Comparison of ENCODE assay signal across 8 mouse cellular contexts in genomic region chr2:180207840-180208239, GRCm38 (mm10). TPM values are rescaled to one million over a fixed set of nuclear protein-coding genes. Genes with fewer than 3 reads are reported as not detected.
DNase-seq lines count a peak whose midpoint lies in the region; ATAC-seq and TF ChIP-seq lines count a peak whose summit lies in the region.

No protein-coding gene starts in this region.

- no peak overlapping the region for H3K4me3 ChIP-seq in cortical plate, adult 2 months (ENCODE audit: insufficient read depth, low read length)
- no peak overlapping the region for H3K4me3 ChIP-seq in liver, embryonic 13.5 days (replicated peaks)
- no peak overlapping the region for H3K4me3 ChIP-seq in stomach, embryonic 15.5 days (replicated peaks)

- intact Hi-C loops in heart, postnatal 10 days (cut with DNase I), result loop anchor here (1.0 to 2.0 kb wide), 2 partner anchors 19 to 43 kb away; no protein-coding TSS in a partner anchor

- 59% methylated on average over 7 of the region's 7 CpGs for WGBS in liver, embryonic 13.5 days (ENCODE audit: insufficient replicate concordance)
- WGBS in stomach, embryonic 15.5 days, result 64% methylated on average over 7 of the region's 7 CpGs

- peak; percentile 34; the same call in 1 of the 2 replicates for TF ChIP-seq CTCF in cortical plate, adult 2 months (IDR thresholded peaks at IDR 0.05; ENCODE audit: extremely low read depth, insufficient read depth, low read length)

- no peak overlapping the region for H3K27ac ChIP-seq in cortical plate, adult 2 months (ENCODE audit: insufficient read depth, low read length)
- H3K27ac ChIP-seq in liver, embryonic 13.5 days, result no peak overlapping the region
- 0 out of 2 replicates have a peak overlapping the region, but pooled peaks have one; percentile 8 for H3K27ac ChIP-seq in stomach, embryonic 15.5 days

- DNase-seq in CD4-positive, CD25-positive, alpha-beta regulatory T cell, adult 2 months (ENCODE audit: low read depth, low spot score), result peak; percentile 53
- peak; percentile 68 for DNase-seq in 416B (ENCODE audit: low read depth)
- peak; percentile 80 for DNase-seq in heart, postnatal 10 days
- no peak for DNase-seq in liver, embryonic 13.5 days
- DNase-seq in right cerebral cortex, adult 2 months (ENCODE audit: low spot score in 2 of 2), result no peak

- no peak for TF ChIP-seq POLR2A in cortical plate, adult 2 months (IDR thresholded peaks at IDR 0.05; ENCODE audit: extremely low read depth, insufficient read depth, low read length)

- H3K4me1 ChIP-seq in cortical plate, adult 2 months (ENCODE audit: control insufficient read depth, insufficient read depth, low read length), result no peaks in the 10 kb centered on the region
- no peaks in the 10 kb centered on the region for H3K4me1 ChIP-seq in liver, embryonic 13.5 days (replicated peaks)
- no peaks in the 10 kb centered on the region for H3K4me1 ChIP-seq in stomach, embryonic 15.5 days

- H3K4me2 ChIP-seq in liver, embryonic 13.5 days, result no peak overlapping the region
- no peak overlapping the region for H3K4me2 ChIP-seq in stomach, embryonic 15.5 days

- no peak for ATAC-seq in CD4-positive, CD25-positive, alpha-beta regulatory T cell, adult 4 months
- peak; percentile 54; the same call in 1 of the 2 replicates for ATAC-seq in liver, embryonic 13.5 days (ENCODE audit: low read depth)
- peak; percentile 13; the same call in 1 of the 2 replicates for ATAC-seq in stomach, embryonic 15.5 days (ENCODE audit: insufficient read depth, low FRiP score, low read depth)

- H3K27me3 ChIP-seq in liver, embryonic 13.5 days, result no peaks in the 10 kb centered on the region
- no peaks in the 10 kb centered on the region for H3K27me3 ChIP-seq in stomach, embryonic 15.5 days (replicated peaks)

- no peaks in the 10 kb centered on the region for H3K36me3 ChIP-seq in liver, embryonic 13.5 days
- peaks cover 9% of the 10 kb centered on the region; the same call in 1 of the 2 replicates for H3K36me3 ChIP-seq in stomach, embryonic 15.5 days

- H3K9ac ChIP-seq in liver, embryonic 13.5 days, result no peak overlapping the region
- no peak overlapping the region for H3K9ac ChIP-seq in stomach, embryonic 15.5 days

- H3K9me3 ChIP-seq in liver, embryonic 13.5 days (replicated peaks), result 0 out of 2 replicates have a peak, but pooled peaks cover 3% of the 10 kb centered on the region
- no peaks in the 10 kb centered on the region for H3K9me3 ChIP-seq in stomach, embryonic 15.5 days

RNA-seq across cellular contexts. Expression of gene Lama5, which starts 17.8 kb away (rescaled TPM):
- polyA plus RNA-seq in CD4-positive, CD25-positive, alpha-beta regulatory T cell, adult 4 months (2017; shearing (Covaris generic)), result 1 to 10 TPM in 1 of 2 experiments, under 1 TPM in 1; 0.30 to 1.4 TPM
- 6.0 and 6.2 TPM in 2 replicates for polyA plus RNA-seq in cortical plate, adult 2 months (2012; rRNA removed)
- 10 to 100 TPM; 44.6 to 46.5 TPM for total RNA-seq in heart, postnatal 10 days (2021)
- polyA plus RNA-seq in liver, embryonic 13.5 days (2015; fragmentation: Nextera tagmentation; extraction: Ambion mirVana), result 1.5 and 1.9 TPM in 2 replicates
- 45.6 and 47.5 TPM in 2 replicates for polyA plus RNA-seq in stomach, embryonic 15.5 days (2015; fragmentation: Nextera tagmentation; extraction: Ambion mirVana)

RNA-seq across cellular contexts. Expression of gene Adrm1, which starts 36.6 kb away (rescaled TPM):
- 100 to 1,000 TPM in 1 of 2 experiments, 10 to 100 TPM in 1; 83.1 to 115 TPM for polyA plus RNA-seq in CD4-positive, CD25-positive, alpha-beta regulatory T cell, adult 4 months (2017; shearing (Covaris generic))
- 89.8 and 92.1 TPM in 2 replicates for polyA plus RNA-seq in cortical plate, adult 2 months (2012; rRNA removed)
- 10 to 100 TPM; 94.1 to 99.3 TPM for total RNA-seq in heart, postnatal 10 days (2021)
- polyA plus RNA-seq in liver, embryonic 13.5 days (2015; fragmentation: Nextera tagmentation; extraction: Ambion mirVana), result 151 and 159 TPM in 2 replicates
- polyA plus RNA-seq in stomach, embryonic 15.5 days (2015; fragmentation: Nextera tagmentation; extraction: Ambion mirVana), result 141 and 172 TPM in 2 replicates

RNA-seq across cellular contexts. Expression of gene Rps21, which starts 49.3 kb away (rescaled TPM):
- 1,000 to 10,000 TPM in 1 of 2 experiments, 100 to 1,000 TPM in 1; 875 to 1,561 TPM for polyA plus RNA-seq in CD4-positive, CD25-positive, alpha-beta regulatory T cell, adult 4 months (2017; shearing (Covaris generic))
- 2,462 and 2,522 TPM in 2 replicates for polyA plus RNA-seq in cortical plate, adult 2 months (2012; rRNA removed)
- 100 to 1,000 TPM; 575 to 597 TPM for total RNA-seq in heart, postnatal 10 days (2021)
- 525 and 552 TPM in 2 replicates for polyA plus RNA-seq in liver, embryonic 13.5 days (2015; fragmentation: Nextera tagmentation; extraction: Ambion mirVana)
- polyA plus RNA-seq in stomach, embryonic 15.5 days (2015; fragmentation: Nextera tagmentation; extraction: Ambion mirVana), result 516 and 531 TPM in 2 replicates

Comparison
In these comparisons a context has a peak if more than half of its experiments do, and no peak if none do; other contexts are left out.
1. DNase-seq: peak in CD4-positive, CD25-positive, alpha-beta regulatory T cell, adult 2 months (single experiment), 416B (single experiment) and heart, postnatal 10 days (2 of 2); none in liver, embryonic 13.5 days (single experiment) and right cerebral cortex, adult 2 months (0 of 2).